Mouse (Mus musculus) neural tube, embryonic 10.5 days (tissue): ENCODE data around the gene Bag3.

Experiments
- DNase-seq: peaks from one replicate; pipeline ENCODE4 v3.0.0-alpha.2; 2017; ENCODE audit warnings: low spot score; ENCODE audit errors: extremely low spot score

Bag3 gene

DNA sequence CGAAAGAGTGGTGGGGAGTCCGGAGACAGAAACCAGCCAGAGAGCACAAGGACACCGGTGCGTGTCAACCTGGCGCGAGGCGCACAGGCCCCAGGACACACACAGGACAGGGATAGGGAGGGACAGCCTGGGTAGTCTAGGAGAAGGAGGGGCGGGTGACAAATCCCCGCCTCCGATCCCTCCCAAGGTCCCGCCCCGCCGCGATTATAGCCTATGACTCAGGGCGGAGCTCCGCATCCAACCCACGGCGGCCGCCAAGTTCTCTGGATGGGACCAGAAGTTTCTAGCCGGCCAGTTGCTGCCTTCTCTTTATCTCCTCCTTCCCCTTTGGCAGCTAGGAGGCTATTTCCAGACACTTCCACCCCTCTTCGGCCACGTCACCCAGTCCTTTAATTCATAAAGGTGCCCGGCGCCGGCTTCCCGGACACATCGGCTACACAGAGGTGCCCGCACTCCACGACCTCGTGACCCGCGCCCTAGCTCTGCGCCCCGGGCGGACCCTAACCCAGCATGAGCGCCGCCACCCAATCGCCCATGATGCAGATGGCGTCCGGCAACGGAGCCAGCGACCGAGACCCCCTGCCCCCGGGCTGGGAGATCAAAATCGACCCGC, at the start of gene Bag3:
Gene Bag3 (plus strand): TSS at position 268 of the 613 bp plus-strand sequence.
- DNase-seq = peak; percentile 88

DNA sequence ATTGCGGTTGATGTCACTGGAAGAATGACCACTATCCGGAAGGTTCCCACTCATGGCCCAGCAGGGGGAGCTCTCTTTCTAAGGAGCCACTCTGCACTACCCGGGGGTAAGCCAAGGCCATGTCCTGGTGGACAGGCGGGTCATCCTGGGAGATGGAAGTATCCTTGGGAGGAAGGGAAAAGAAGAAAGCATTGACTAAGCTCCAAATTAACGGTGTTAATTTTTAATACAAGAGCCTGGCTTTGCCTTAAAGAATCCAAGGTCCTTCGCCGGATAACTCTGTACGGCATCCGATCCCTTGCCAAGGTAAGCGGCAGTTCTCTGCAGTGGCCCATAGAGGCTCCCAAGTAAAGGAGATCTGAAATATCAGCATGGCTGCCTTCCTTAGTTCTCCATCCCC, 49.1 kb upstream of the Bag3 start:
- DNase-seq = peak; percentile 54

DNA sequence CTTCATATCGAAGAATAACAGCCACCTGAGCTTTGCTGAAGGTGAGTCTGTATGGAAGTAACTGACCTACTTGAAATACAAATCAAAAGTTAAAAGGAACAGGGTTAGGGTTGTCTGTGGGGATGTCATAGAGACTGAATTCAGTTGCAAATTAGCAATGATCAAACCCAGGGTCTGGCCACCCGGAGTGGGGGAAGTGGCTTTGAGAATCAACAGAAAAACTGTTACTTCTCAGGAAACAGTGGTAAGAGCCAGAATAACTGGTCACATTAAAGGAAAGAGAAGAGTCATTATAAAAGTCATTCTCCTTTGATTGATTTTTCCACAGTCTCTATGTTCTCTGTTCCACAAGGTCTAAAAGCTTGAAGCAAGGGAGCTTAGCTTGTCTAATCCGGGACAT, 34.4 kb upstream of the Bag3 start:
- no peak for DNase-seq

DNA sequence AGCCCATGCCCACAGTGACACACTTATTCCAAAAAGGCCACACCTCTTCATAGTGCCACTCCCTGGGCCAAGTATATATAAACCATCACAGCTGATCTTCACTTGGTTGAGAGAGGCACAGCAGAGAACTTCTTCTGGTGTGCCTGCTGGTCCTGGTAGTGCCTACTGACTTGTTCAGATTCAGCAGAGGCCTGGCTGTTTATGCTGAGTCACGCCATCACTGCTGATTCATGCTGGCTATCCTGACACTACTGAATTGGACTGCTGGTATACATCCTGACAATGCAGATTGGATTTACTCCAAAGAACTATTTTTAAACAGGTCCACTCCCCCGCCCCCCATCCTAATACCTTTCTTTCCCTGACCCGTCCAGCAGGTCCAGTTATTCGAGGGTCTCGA, 28.9 kb upstream of the Bag3 start:
- no peak for DNase-seq

DNA sequence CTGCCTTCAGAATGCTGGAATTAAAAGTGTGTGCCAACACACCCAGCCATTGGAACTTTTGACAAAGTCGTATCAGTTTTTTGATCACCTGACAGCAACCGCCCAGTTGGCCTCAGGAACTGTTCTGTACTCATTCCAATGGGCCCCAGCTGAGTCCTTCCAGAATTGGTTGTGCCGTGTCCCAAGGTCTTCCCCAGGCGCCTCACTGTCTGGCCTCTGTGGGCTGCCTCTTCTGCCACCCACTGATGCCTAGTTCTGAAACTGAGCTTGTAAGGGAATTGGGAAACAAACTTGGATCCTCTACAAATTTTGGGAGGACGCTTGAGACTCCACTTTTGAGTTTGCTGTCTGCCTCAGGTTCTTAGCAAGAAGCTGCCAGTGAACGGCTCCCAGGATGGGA, 23.6 kb upstream of the Bag3 start:
- no peak for DNase-seq

DNA sequence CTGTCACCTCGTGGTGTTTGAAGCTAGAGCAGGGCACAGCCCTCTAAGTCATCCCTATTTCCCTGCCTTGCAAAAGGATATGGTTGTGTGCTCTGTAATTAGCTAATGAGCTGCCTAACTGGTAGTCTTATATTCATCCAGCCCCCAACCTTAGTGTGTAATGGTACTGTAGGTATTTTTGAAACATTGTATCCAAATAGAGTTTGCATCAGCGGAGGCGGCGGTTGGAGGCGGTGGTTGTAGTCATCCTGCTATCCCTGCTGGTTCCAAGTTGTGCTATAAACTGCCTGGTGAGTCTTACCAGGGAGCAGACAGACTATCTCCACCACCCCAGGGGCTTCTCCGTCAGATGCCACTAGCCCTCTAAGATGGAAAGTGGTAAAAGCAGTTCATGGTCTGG, 19.3 kb upstream of the Bag3 start:
- no peak for DNase-seq

DNA sequence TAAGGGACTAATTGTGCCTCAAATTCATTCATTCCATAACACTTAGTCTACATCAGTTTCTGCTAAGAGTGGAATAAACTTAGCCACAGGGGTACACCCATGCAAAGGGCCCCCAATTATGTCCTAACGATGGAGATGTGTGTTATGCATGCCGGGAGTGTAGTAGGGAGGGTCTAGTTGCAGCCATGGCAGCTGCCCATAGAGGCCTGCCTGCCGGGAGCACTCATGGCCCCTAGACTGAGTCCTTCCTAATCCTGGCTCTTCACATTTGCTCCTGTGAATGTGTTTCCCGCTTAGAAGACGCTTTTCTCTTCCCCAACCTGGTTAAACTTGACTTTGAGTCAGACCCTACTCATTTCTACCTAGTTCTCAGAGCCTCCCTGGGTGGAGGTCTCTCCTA, 11.5 kb upstream of the Bag3 start:
- no peak for DNase-seq

DNA sequence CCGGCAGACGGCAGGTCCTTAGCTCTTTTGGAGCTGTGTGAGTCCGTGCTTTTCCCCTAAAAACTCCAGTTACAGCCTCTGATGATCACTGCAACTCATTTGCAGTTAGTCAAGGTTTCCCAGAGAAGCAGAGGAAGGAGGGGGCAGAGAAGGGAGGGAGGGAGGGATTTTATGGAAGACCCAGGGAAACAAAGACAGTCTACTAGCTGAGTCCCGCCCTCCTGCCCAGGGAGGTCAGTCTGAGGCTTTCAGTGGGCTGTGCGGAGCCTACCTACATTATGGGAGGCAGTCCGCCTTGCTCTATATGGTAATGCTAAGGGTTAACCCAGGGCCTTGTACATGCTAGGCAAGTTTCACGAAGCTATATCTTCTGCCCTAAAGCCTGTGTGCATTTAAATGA, 9.9 kb upstream of the Bag3 start:
- DNase-seq = no peak

DNA sequence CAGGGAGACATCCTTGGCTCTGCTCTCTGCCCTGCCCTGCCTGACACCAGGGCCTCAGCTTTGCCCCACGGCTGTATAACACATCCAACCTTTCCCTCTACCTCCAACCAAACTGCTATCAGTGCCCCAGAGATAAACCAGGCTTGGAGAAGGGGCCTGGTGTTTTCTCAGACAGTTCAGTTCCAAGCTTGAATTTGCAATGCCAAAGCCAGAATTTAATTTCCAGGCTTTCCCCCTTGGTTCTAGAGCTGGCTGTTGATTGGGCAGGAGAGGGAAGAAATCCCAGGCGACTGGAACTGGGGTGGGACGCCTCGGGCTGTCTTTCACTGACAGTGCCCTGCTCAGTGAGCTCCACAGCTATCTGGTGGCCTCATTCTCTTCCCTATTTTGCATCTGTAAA, 9.1 kb upstream of the Bag3 start:
- DNase-seq = no peak

DNA sequence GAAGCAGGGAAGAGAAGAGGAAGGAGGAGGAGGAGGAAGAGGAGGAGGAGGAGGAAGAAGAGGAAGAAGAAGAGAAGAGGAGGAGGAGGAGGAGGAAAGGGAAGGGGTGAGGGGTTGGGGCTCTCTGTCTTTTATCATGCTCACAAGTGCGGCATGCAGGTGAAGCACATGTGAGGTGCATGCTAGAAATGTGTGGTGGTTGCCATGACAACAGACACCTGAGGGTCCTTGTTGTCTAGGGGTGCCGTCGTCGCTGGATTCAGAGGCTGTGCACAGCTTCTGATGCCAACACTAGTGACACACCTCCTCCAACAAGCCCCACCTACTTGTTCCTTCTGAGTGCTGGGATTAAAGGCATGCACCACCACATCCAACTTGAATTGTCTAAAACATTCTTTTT, 7.1 kb upstream of the Bag3 start:
- DNase-seq = no peak

DNA sequence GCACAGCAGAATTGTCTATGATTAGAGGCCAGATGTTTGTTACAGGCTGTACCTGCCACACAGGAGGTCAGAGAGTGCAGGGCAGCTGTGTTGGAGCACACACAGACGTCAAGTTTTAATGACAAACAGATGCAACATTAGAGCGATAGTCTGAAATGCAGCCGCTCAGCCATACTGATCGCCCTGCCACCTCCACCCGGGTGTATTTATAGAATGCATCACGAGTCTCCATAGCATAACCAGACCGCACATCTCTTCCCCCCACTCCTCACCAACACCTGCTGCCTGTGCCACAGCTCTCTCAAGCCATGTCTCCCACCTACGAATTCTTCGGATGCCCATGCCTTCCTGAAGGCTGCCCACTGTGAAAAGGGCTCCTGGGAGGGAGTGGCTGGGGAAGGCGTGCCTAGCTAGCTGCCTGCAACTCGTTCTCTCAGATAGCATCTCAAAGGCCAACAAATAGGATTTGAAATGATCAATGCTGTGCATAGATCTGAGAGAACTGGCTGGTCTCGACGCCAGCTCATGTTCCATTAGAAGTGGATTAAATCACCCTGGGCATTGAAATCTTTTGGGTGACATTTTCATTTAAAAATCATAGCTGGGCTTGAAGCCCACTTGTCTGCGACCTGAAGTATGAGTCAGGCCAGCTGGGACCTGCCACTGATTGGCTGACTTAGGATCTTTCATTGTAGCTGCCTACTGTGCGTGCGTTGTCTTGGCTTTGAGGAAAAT, 3.9 kb upstream of the Bag3 start:
- no peak for DNase-seq

DNA sequence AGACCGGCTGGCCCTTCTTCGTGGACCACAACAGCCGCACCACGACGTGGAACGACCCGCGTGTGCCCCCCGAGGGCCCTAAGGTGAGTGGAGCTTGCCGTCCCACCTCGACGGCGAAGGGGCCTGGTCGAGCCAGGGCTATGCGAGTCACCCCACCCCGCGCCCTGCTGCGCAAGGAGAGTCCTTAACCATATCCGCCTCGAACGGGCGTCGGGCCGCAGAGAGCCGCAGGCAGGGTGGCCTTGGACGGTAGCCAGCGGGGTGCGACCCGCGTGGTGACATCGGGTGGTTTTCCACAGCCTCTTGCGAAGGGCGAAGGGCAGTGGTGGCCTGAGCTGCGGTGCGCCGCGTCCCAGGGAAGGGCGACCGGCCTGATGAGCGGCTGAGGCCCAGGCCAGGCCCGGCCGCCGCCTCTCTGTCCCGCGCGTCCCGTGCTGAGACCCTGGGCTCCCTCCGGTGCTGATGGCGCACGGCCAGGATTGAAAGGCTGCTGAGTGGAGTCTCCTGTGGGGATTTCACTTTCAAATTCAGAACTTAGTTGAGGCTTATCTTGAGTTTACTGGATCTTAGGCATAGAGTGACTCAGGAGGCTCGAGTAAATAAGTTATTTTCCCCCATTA, 656 bp downstream of the Bag3 start:
- DNase-seq = peak; percentile 77

DNA sequence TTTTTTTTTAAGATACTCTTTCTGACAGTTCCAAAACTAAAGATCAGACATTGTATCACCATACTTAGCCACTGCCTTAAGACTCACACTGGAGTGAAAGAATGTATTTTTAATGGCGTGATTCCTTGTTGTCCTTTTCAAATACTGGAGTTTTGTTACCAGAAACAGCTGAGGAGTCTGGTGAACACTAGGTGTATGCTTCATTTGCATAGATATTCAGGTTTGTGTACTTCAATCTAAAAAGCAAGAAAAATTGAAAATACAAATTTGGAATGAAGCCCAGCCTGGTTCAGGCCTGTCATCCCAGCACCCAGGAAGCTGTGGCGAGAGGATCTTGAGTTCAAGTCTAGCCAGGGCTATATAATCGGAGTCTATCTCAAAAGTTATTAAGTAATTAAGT, 1.2 kb downstream of the Bag3 start:
- no peak for DNase-seq

DNA sequence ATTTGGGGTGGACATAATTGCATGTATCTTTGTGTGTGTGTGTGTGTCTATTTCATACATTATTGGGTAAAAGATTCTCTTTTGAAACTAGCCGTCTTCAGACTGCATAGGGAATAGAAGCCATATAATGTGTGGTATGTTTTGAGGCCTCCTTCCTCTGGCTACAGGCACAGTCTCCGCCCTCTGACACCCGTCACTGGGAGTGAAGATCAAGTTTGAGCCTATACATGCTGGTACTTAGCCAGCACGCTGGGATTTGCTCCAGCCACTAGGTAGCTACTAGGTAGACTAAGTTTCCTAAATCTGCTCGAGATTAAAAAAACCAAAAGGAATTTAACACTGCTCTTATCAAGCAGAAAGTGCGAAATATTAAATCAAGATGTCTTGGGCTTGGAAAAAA, 3.2 kb downstream of the Bag3 start:
- no peak for DNase-seq

DNA sequence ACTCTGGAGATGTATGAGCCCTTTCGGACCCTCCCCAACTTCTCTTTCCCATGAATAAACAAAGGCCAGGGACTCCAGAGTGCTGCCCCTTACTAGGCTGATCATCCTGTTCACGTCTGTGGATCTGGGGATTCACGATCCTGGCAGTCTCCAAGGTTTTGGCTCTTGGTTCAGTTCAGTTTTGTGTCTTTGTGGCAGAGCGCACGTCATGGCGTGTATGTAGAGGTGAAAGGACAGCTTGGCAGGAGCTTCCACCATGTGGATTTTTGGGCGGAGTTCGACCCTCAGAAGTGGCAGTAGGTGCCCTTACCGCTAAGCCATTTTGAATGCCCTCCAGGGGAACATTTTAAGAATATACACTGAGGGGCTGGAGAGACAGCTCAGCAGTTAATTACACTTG, 5.2 kb downstream of the Bag3 start:
- DNase-seq = no peak

DNA sequence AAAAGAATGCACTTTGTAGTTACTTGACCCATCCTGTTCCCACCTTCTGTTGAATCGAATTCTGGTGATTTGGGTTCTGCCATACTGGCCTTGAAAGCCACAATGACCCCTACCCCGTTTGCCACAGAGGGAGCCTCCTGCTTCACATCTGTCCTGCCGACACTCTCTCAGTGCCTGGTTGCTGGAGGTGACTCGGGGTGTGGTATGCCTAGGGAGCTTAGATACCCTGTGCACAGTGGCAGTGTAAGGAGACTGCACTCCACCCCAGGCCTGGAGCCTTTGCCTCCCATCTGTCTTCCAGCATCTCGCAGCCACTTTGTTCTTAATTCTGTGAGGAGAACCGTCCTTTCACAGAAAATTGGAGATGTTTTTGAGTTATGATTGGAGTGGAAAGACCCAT, 5.7 kb downstream of the Bag3 start:
- no peak for DNase-seq

DNA sequence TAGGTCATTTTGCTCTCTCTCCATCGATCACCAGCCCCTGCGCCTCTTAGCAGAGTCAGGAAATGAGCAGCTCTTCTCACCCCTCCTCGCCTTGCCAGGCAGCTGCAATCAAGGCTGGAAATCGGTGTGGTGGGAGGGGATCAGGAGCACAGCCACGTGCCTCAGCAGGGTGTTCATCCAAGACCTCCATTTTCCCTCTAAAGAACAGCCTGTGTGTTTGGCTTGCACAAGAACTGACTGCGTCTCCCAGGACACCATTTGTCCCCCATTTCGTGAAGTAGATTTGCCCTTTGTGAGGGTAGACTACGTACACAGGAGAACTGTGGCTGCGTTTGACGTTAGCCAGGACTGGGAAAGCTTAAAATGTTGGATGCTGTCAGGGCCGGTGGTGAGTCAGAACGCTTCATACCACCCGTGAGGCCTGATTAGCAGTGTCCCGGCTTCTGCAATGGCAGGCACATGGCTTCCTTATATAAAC, 6.2 kb downstream of the Bag3 start:
- peak; percentile 38 for DNase-seq

DNA sequence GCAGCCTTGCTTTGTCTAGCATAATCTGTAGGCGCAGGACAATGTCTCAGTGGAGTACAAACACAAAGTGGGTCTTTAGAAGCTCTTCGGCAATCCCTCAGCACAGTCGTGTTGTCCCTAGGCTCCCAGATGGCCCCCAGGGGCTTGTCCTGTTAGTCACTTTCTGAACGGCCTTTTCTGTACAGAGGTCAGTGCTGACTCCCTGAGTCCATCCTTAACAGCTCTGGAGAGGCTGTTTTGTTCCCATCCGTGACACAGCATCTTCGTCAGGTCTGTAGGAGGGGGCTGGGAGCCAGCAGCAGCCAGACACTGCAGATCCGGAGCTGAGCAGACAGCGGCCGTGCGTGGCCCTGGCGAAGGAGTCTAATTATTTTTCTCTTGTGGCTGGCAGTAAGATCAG, 7.6 kb downstream of the Bag3 start:
- peak; percentile 33 for DNase-seq

DNA sequence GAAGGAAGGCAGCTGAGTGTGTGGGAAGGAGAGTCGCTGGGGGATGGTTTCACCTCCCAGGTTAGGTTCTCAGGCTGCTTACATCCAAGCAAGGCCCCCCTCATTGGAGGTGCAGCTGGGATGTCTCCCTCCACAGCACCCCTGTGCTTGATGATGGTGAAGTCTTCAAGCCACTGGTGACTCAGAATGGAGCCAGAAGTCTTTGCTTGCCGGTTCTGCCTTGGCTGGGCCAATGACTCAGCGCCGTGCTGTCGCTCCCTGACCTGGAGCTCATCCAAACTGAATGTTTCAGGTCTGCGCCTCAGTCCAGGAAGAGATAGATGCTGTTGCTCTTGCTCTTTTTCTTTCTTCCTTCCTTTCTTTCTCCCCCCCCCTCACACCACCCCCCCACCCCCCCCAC, 8.5 kb downstream of the Bag3 start:
- no peak for DNase-seq

DNA sequence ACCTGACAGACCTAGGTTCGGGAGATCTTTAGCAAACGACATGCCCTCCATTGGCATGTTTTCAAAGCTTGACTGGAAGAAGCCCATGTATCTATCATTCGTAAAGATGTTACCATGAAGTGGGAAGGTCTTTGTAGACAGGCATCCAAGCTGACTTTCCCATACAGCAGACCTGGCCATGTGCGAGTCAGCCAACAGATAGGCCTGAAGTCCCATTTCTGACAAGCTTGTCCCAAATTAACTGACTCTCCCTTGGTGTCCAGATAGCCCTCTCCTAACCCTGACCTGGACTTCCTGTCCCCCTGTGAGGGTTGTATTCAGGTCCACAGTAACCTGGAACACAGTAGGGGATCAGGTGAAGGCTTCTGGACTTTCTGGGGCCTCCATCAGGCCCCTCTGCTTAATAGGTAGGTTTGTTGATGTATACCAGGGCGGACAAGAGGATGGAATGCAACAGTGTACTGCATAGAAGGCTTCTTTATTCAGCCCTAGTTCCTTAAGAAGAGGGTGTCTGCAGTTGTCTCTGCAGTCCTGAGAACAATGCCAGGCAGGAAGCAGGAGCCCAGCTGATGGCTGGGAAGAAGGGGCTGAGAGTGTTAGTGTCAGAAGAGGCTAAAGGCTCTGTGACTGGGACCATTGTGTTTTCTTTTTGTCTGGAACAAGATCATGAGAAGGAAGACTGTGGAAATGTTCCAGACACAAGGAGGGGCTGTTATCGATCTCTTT, 9.2 kb downstream of the Bag3 start:
- no peak for DNase-seq

DNA sequence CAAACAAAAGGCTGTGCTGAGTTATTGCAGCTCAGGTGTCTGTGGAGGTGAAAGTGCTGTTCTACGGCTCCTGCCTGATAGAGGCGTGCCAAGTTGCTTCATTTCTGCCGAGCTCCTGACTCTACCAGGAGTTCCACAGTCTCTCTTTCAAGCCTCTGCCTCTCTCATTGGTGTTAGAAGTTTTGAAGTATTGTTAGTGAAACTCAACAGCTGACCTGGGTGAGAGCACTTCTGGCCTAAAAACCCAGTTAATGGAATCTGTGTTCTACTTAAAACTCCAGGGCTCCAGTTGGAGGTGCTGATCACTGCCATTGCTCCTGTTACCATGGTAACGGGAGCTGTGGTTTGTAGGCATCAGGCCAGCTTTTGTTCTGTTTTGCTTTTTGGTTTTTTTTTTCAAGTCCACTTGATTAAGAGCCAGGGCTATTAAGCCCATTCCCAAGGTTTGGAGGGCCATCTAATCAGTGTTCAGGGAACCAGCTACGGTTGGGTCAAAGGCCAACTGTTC, 11.6 kb downstream of the Bag3 start:
- no peak for DNase-seq

DNA sequence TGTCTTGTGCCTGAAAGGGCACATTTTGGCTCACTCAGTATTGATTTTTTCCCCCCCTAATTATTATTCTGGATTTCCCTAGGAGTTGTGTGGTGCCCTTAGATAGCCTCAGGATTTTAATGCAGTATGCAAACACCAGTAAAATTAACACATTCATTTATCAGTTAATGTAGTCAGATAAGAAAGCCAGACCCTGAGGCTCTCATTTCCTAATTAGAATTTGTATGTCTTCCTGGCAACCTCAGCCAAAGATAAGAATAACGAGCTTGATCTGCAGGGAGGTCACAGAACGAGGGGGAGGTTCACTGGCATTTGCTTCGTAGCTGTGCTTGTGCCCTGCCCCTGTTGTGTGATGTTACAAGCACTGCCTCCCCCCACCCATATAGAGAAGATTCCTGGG, 12.7 kb downstream of the Bag3 start:
- DNase-seq = no peak
